Mouse (Mus musculus): Measurements from ENCODE around the gene Tlr5.

The Tlr5 gene

GRCm38 (mm10) chr1:182955047-182955620 is 546 bp downstream of the Tlr5 start:
- peak in 1 of 2 experiments; percentile 9 for DNase-seq

GRCm38 (mm10) chr1:182956186-182956960 is 1.8 kb downstream of the Tlr5 start:
- DNase-seq, result no peak

GRCm38 (mm10) chr1:182957001-182957757 is 2.6 kb downstream of the Tlr5 start:
- DNase-seq, result no peak

GRCm38 (mm10) chr1:182957826-182958544 is 3.4 kb downstream of the Tlr5 start:
- DNase-seq, result no peak

- DNase-seq, result no peak
These were observed 4.2 kb downstream of the Tlr5 start for GRCm38 (mm10) chr1:182958824-182959223.

- DNase-seq, result peak; percentile 30 to 32
These were observed 4.7 kb downstream of the Tlr5 start for GRCm38 (mm10) chr1:182959251-182959691.

- peak; percentile 68 to 72 for DNase-seq
These were observed 5.3 kb downstream of the Tlr5 start for GRCm38 (mm10) chr1:182959811-182960455.

- DNase-seq, result no peak
These were observed 6.5 kb downstream of the Tlr5 start for GRCm38 (mm10) chr1:182961076-182961475.

GRCm38 (mm10) chr1:182963329-182963728 is 8.7 kb downstream of the Tlr5 start:
- DNase-seq, result no peak

- DNase-seq, result no peak
These were observed 10.4 kb downstream of the Tlr5 start for GRCm38 (mm10) chr1:182964855-182965466.

GRCm38 (mm10) chr1:182968732-182969131 is 14.1 kb downstream of the Tlr5 start:
- no peak for DNase-seq

GRCm38 (mm10) chr1:182972240-182972639 is 17.7 kb downstream of the Tlr5 start:
- DNase-seq, result no peak

- no peak for DNase-seq
These were observed 20.2 kb downstream of the Tlr5 start for GRCm38 (mm10) chr1:182974826-182975225.

GRCm38 (mm10) chr1:182980702-182981101 is 26.1 kb downstream of the Tlr5 start:
- no peak for DNase-seq

GRCm38 (mm10) chr1:182982995-182983394 is 28.4 kb downstream of the Tlr5 start:
- peak; percentile 69 to 70 for DNase-seq

- DNase-seq, result no peak
These were observed 29.0 kb downstream of the Tlr5 start for GRCm38 (mm10) chr1:182983496-182984127.

GRCm38 (mm10) chr1:182986243-182986642 is 31.7 kb downstream of the Tlr5 start:
- no peak for DNase-seq

- no peak for DNase-seq
These were observed 32.2 kb downstream of the Tlr5 start for GRCm38 (mm10) chr1:182986750-182987149.

- no peak for DNase-seq
These were observed 33.2 kb downstream of the Tlr5 start for GRCm38 (mm10) chr1:182987801-182988200.

GRCm38 (mm10) chr1:182988646-182989045 is 34.1 kb downstream of the Tlr5 start:
- DNase-seq, result no peak

GRCm38 (mm10) chr1:182990092-182990762 is 35.6 kb downstream of the Tlr5 start:
- DNase-seq, result no peak
